Mouse (Mus musculus): ENCODE measurements around the gene Agap1. TPM values are rescaled to one million over a fixed set of nuclear protein-coding genes. Genes with fewer than 3 reads are reported as not detected.
A peak's percentile ranks its signal among the peaks of the same experiment; 100 is the strongest.

The Agap1 gene
- polyA plus RNA-seq, 1 experiment from 2014 or later: 28.6 TPM

DNA sequence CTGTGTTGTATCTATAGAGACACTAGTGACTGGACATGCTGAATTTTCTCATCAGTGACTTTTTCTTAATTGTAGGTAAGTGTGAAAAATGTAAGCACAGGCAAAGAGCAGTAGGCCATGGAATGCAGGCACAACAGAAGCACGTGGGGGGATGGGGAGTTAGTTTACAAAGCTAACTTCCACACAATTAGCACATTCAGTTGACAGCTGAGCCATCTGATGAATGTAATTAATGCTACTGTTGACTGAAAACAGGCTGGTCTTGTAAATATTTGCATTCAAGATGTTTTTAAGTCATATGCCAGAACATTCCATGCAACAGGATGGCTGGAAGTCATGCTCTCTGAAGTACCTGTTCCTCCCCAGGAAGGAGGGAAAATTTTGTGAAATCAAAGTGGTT lies 236.5 kb downstream of the Agap1 start:
- 51% methylated on average over 1 of the region's 1 CpGs for WGBS
- H3K9me3 ChIP-seq (replicated peaks; ENCODE audit: control insufficient read depth, low read length): no peaks in the 10 kb centered on the region
- DNase-seq (ENCODE audit: low spot score) (peak; percentile 69), ATAC-seq (no peak)
- H3K4me2 ChIP-seq (ENCODE audit: low read length): no peak overlapping the region
- H3K36me3 ChIP-seq (ENCODE audit: control insufficient read depth, insufficient read depth, low read length): no peaks in the 10 kb centered on the region; the same call in 1 of the 2 replicates
- H3K4me1 ChIP-seq (ENCODE audit: control insufficient read depth, insufficient read depth, low read length): peaks cover 16% of the 10 kb centered on the region
- H3K27ac ChIP-seq (ENCODE audit: low read depth, low read length): no peak overlapping the region
- H3K9ac ChIP-seq (ENCODE audit: low read length): no peak overlapping the region
- peaks cover 39% of the 10 kb centered on the region for H3K27me3 ChIP-seq (replicated peaks; ENCODE audit: control insufficient read depth, insufficient read depth, low read length)
- no peak overlapping the region for H3K4me3 ChIP-seq (ENCODE audit: low read depth, low read length)

DNA sequence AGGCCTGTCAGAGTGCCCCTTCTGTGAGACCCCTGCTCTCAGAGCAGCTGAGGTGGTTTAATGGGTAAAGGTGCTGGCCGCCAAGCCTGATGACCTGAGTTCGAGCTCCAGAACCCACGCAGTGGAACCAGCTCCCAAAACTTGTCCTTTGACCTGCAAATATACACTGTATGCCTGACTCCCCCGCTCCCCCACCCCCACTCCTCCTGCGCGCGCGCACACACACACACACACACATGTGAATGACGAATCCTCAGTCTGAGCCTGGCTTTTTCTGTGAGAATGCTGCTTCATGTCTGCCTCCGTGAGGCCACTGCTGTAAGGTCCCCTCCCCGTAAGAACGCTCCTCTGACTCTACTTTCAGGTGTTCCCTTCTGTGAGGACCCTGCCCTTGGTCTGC lies 237.8 kb downstream of the Agap1 start:
- H3K4me2 ChIP-seq (ENCODE audit: low read length): no peak overlapping the region
- H3K4me3 ChIP-seq (ENCODE audit: low read depth, low read length): no peak overlapping the region
- peaks cover 16% of the 10 kb centered on the region for H3K4me1 ChIP-seq (ENCODE audit: control insufficient read depth, insufficient read depth, low read length)
- ATAC-seq (no peak), DNase-seq (ENCODE audit: low spot score) (no peak)
- H3K27ac ChIP-seq (ENCODE audit: low read depth, low read length): no peak overlapping the region
- no peak overlapping the region for H3K9ac ChIP-seq (ENCODE audit: low read length)
- H3K9me3 ChIP-seq (replicated peaks; ENCODE audit: control insufficient read depth, low read length): no peaks in the 10 kb centered on the region
- peaks cover 3% of the 10 kb centered on the region; the same call in 1 of the 2 replicates for H3K36me3 ChIP-seq (ENCODE audit: control insufficient read depth, insufficient read depth, low read length)
- peaks cover 39% of the 10 kb centered on the region for H3K27me3 ChIP-seq (replicated peaks; ENCODE audit: control insufficient read depth, insufficient read depth, low read length)
- WGBS: 95% methylated on average over 12 of the region's 12 CpGs

DNA sequence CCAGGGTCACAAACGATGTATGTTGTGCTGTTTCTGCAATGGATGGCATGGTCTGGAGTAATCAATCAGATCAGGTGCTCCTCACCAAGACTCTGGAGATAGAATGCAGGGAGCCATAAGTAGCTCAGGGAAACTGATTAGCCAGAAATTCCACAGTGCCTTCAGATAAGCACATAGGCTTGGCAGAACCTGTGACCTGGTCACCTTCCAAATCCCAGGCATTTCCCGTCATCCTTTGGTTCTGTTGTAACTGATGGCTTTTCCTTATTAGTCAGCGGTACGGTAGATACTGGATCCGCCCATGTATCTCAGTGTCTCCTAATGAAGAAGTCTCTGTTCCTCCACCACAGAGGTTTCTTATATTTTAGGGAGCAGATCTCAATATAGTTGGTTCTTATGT lies 240.3 kb downstream of the Agap1 start:
- Histone ChIP-seq H3K9ac (ENCODE audit: low read length) (no peak overlapping the region), H3K27me3 (replicated peaks; ENCODE audit: control insufficient read depth, insufficient read depth, low read length) (peaks cover 54% of the 10 kb centered on the region), H3K4me3 (ENCODE audit: low read depth, low read length) (no peak overlapping the region), H3K36me3 (ENCODE audit: control insufficient read depth, insufficient read depth, low read length) (0 out of 2 replicates have a peak, but pooled peaks cover 3% of the 10 kb centered on the region), H3K9me3 (replicated peaks; ENCODE audit: control insufficient read depth, low read length) (no peaks in the 10 kb centered on the region), H3K4me1 (ENCODE audit: control insufficient read depth, insufficient read depth, low read length) (peaks cover 8% of the 10 kb centered on the region; the same call in 1 of the 2 replicates), H3K4me2 (ENCODE audit: low read length) (no peak overlapping the region), H3K27ac (ENCODE audit: low read depth, low read length) (no peak overlapping the region)
- DNase-seq (ENCODE audit: low spot score) (no peak), ATAC-seq (no peak)
- WGBS: 95% methylated on average over 5 of the region's 5 CpGs

DNA sequence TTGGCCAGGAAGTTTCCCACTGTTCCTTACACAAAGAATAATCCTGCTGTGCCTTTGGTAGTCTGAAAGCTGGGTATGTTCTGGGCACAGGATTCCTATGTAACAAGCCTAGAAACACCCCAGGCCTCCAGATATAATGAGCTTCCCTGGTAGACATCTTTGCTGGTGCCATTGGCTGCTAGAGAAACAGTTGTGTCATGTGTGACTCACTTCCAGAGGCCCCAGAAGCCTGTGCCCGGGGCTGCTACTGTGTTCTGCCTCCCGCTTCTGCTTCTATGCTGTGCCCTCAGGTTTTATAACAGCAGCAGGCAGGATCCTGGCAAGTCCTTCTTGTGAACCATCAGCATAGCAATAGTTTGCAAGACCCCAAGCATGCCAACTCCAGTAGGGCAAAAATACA lies 242.6 kb downstream of the Agap1 start:
- no peak overlapping the region for H3K4me2 ChIP-seq (ENCODE audit: low read length)
- peaks cover 70% of the 10 kb centered on the region for H3K27me3 ChIP-seq (replicated peaks; ENCODE audit: control insufficient read depth, insufficient read depth, low read length)
- peaks cover 4% of the 10 kb centered on the region; the same call in 1 of the 2 replicates for H3K4me1 ChIP-seq (ENCODE audit: control insufficient read depth, insufficient read depth, low read length)
- no peak overlapping the region for H3K9ac ChIP-seq (ENCODE audit: low read length)
- H3K27ac ChIP-seq (ENCODE audit: low read depth, low read length): no peak overlapping the region
- 76% methylated on average over 2 of the region's 2 CpGs for WGBS
- no peaks in the 10 kb centered on the region for H3K9me3 ChIP-seq (replicated peaks; ENCODE audit: control insufficient read depth, low read length)
- ATAC-seq (no peak), DNase-seq (ENCODE audit: low spot score) (no peak)
- H3K36me3 ChIP-seq (ENCODE audit: control insufficient read depth, insufficient read depth, low read length): 0 out of 2 replicates have a peak, but pooled peaks cover 8% of the 10 kb centered on the region
- no peak overlapping the region for H3K4me3 ChIP-seq (ENCODE audit: low read depth, low read length)

DNA sequence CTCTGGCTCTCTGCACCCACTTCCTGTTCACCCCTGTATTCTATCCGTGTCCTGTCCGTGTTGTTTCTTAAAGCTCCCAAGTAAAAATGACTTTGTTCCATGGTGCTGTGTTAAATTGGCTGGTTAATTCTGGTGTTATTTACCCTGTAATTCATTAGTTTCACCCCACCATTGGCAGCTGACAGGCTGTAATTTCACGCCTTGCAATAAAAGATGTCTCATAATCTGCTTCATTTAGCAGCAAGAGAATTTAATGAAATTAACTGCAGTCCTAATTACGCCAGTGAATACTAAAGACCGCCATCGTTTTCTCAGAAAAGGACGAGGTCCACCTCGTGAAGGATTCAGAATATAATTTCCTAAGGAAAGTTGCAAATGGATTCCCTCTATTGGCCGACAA lies 245.6 kb downstream of the Agap1 start:
- H3K9ac ChIP-seq (ENCODE audit: low read length): no peak overlapping the region
- DNase-seq (ENCODE audit: low spot score) (peak; percentile 64), ATAC-seq (peak; percentile 26; the same call in 1 of the 2 replicates)
- H3K4me1 ChIP-seq (ENCODE audit: control insufficient read depth, insufficient read depth, low read length): peaks cover 15% of the 10 kb centered on the region
- WGBS: 18% methylated on average over 9 of the region's 9 CpGs
- H3K36me3 ChIP-seq (ENCODE audit: control insufficient read depth, insufficient read depth, low read length): 0 out of 2 replicates have a peak, but pooled peaks cover 8% of the 10 kb centered on the region
- no peaks in the 10 kb centered on the region for H3K9me3 ChIP-seq (replicated peaks; ENCODE audit: control insufficient read depth, low read length)
- no peak overlapping the region for H3K27ac ChIP-seq (ENCODE audit: low read depth, low read length)
- H3K4me3 ChIP-seq (ENCODE audit: low read depth, low read length): no peak overlapping the region
- no peak overlapping the region for H3K4me2 ChIP-seq (ENCODE audit: low read length)
- peaks cover 76% of the 10 kb centered on the region for H3K27me3 ChIP-seq (replicated peaks; ENCODE audit: control insufficient read depth, insufficient read depth, low read length)

DNA sequence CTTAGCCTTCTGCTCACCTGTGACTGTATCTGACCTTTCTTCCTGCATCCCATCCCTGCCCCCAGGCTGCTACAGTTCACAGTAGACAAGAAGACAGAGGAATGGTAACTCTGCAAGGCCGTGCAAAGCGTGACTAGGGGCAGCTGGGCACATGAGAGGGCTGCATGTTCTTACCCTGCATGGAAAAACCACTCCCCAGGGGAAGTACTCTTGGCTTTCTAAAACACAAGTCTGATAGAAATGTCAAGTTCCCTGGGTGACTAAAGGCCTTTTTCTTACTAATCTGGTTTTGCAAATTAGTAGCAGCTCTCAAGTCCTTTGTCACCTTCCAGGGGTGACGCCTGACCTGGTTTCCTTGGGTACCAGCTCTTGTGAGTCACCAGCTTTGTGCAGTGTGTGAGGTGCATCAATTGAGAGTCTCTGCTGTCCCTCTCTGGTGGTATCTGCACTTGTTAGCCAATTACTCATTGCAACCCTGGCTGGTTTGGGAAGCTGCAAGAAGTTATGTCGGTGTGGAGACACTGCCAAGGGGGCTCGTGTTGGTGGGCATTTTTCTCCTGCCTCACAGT lies 246.6 kb downstream of the Agap1 start:
- H3K36me3 ChIP-seq (ENCODE audit: control insufficient read depth, insufficient read depth, low read length): 0 out of 2 replicates have a peak, but pooled peaks cover 8% of the 10 kb centered on the region
- ATAC-seq (no peak), DNase-seq (ENCODE audit: low spot score) (no peak)
- H3K27ac ChIP-seq (ENCODE audit: low read depth, low read length): no peak overlapping the region
- H3K27me3 ChIP-seq (replicated peaks; ENCODE audit: control insufficient read depth, insufficient read depth, low read length): peaks cover 86% of the 10 kb centered on the region
- 87% methylated on average over 5 of the region's 5 CpGs for WGBS
- no peak overlapping the region for H3K4me2 ChIP-seq (ENCODE audit: low read length)
- H3K9ac ChIP-seq (ENCODE audit: low read length): no peak overlapping the region
- peaks cover 15% of the 10 kb centered on the region for H3K4me1 ChIP-seq (ENCODE audit: control insufficient read depth, insufficient read depth, low read length)
- H3K4me3 ChIP-seq (ENCODE audit: low read depth, low read length): no peak overlapping the region
- no peaks in the 10 kb centered on the region for H3K9me3 ChIP-seq (replicated peaks; ENCODE audit: control insufficient read depth, low read length)

DNA sequence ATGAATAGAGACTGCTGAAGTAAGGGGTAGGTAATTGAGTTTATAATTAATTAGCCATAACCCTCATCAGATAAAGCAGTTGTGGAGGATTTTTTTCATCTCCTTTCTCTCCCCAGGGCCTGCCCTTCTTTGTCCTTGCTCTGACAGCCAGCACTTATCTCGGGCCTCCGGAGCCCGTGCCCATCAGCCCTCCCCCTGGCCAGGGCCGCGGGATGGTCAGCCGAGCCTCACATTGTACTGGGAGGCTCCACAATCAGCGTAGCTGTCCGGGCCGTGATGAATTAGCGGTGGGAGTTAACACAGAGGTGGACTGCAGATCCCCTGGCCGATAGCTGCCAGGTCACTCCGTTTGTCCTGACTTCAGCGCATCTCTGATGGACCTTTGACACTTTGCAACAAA lies 248.7 kb downstream of the Agap1 start:
- DNase-seq (ENCODE audit: low spot score): no peak
- no peak overlapping the region for H3K9ac ChIP-seq (ENCODE audit: low read length)
- no peaks in the 10 kb centered on the region for H3K9me3 ChIP-seq (replicated peaks; ENCODE audit: control insufficient read depth, low read length)
- H3K27me3 ChIP-seq (replicated peaks; ENCODE audit: control insufficient read depth, insufficient read depth, low read length): peaks cover 70% of the 10 kb centered on the region
- H3K4me1 ChIP-seq (ENCODE audit: control insufficient read depth, insufficient read depth, low read length): peaks cover 17% of the 10 kb centered on the region
- H3K27ac ChIP-seq (ENCODE audit: low read depth, low read length): no peak overlapping the region
- no peak for ATAC-seq
- H3K4me3 ChIP-seq (ENCODE audit: low read depth, low read length): no peak overlapping the region
- 12% methylated on average over 13 of the region's 13 CpGs for WGBS
- no peak overlapping the region for H3K4me2 ChIP-seq (ENCODE audit: low read length)
- H3K36me3 ChIP-seq (ENCODE audit: control insufficient read depth, insufficient read depth, low read length): 0 out of 2 replicates have a peak, but pooled peaks cover 4% of the 10 kb centered on the region

DNA sequence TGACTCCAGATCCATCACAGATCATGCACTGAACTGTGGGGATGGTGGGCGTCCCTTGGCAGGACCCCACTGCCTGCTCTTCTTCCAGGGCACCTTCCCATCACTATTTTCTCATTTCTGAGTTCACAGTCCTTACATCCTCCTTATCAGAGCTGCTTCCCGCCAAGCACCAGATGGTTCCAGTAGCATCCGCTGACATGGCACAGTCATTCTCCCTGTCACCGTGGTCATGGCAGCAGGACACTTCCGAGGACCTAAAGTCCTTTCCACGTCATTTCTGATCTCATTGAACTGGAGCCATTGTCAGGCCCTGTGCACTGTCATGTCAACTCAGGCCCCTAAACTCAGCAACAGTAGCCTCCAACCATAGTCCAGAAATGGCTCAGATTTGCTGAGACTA lies 251.1 kb downstream of the Agap1 start:
- Histone ChIP-seq H3K9ac (ENCODE audit: low read length) (no peak overlapping the region), H3K27me3 (replicated peaks; ENCODE audit: control insufficient read depth, insufficient read depth, low read length) (peaks cover 64% of the 10 kb centered on the region), H3K4me3 (ENCODE audit: low read depth, low read length) (no peak overlapping the region), H3K9me3 (replicated peaks; ENCODE audit: control insufficient read depth, low read length) (no peaks in the 10 kb centered on the region), H3K36me3 (ENCODE audit: control insufficient read depth, insufficient read depth, low read length) (0 out of 2 replicates have a peak, but pooled peaks cover 1% of the 10 kb centered on the region), H3K4me2 (ENCODE audit: low read length) (no peak overlapping the region), H3K27ac (ENCODE audit: low read depth, low read length) (no peak overlapping the region), H3K4me1 (ENCODE audit: control insufficient read depth, insufficient read depth, low read length) (peaks cover 13% of the 10 kb centered on the region; the same call in 1 of the 2 replicates)
- no peak for DNase-seq (ENCODE audit: low spot score)
- 96% methylated on average over 6 of the region's 6 CpGs for WGBS
- no peak for ATAC-seq

DNA sequence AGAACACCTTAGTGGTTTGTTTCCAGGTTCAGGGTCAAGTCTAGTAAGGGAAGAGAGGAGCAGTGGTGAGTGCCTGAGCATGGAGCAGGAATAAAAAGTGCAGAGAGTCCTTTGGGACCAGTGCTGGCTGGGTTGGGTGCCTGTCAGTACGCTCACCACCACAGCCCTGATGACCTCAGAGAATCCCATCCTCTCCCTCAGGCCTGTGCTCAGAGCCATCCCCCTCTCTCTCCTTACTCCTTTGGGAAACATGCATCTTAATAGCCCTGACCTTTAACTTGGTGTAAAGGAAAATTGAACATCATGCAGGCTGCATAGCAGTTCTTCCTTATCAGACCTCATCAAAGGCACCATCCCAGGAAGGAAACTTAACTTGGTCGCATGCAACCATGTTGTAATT lies 252.3 kb downstream of the Agap1 start:
- no peak overlapping the region for H3K9ac ChIP-seq (ENCODE audit: low read length)
- no peak overlapping the region for H3K4me2 ChIP-seq (ENCODE audit: low read length)
- DNase-seq (ENCODE audit: low spot score) (no peak), ATAC-seq (no peak)
- no peak overlapping the region for H3K27ac ChIP-seq (ENCODE audit: low read depth, low read length)
- H3K4me3 ChIP-seq (ENCODE audit: low read depth, low read length): no peak overlapping the region
- H3K27me3 ChIP-seq (replicated peaks; ENCODE audit: control insufficient read depth, insufficient read depth, low read length): peaks cover 62% of the 10 kb centered on the region
- no peaks in the 10 kb centered on the region for H3K9me3 ChIP-seq (replicated peaks; ENCODE audit: control insufficient read depth, low read length)
- peaks cover 13% of the 10 kb centered on the region; the same call in 1 of the 2 replicates for H3K4me1 ChIP-seq (ENCODE audit: control insufficient read depth, insufficient read depth, low read length)
- H3K36me3 ChIP-seq (ENCODE audit: control insufficient read depth, insufficient read depth, low read length): no peaks in the 10 kb centered on the region
- 91% methylated on average over 2 of the region's 2 CpGs for WGBS

Measured in forebrain, embryonic 14.5 days (tissue).